ENCODE assay signal across 11 mouse cellular contexts in genomic region chr12:102416955-102417510, GRCm38 (mm10). TPM values are rescaled to one million over a fixed set of nuclear protein-coding genes. Genes with fewer than 3 reads are reported as not detected.
DNase-seq lines count a peak whose midpoint lies in the region; ATAC-seq and TF ChIP-seq lines count a peak whose summit lies in the region.
"Had no signal": no experiment of that assay in that cellular context is flagged by ENCODE, and none has a peak within 500 bp of the region (broad histone marks: within the 10 kb centered on the region; RNA-seq: fewer than 3 reads in every experiment).

No protein-coding gene starts in this region.

- no peaks in the 10 kb centered on the region for H3K27me3 ChIP-seq in kidney, embryonic 14.5 days (ENCODE audit: control insufficient read depth, insufficient read depth, low read length)
- no peaks in the 10 kb centered on the region for H3K27me3 ChIP-seq in liver, postnatal 0 days (ENCODE audit: insufficient read depth, low read length)

- H3K9me3 ChIP-seq in kidney, embryonic 14.5 days (ENCODE audit: control insufficient read depth, low read length): no peaks in the 10 kb centered on the region
- H3K9me3 ChIP-seq in liver, postnatal 0 days (ENCODE audit: low read length): no peaks in the 10 kb centered on the region

- H3K27ac ChIP-seq in gastrocnemius, adult 2 months: peak overlapping the region; percentile 76
- no peak overlapping the region for H3K27ac ChIP-seq in kidney, embryonic 14.5 days (ENCODE audit: low read depth, low read length)
- peak overlapping the region; percentile 18; the same call in 1 of the 2 replicates for H3K27ac ChIP-seq in cortical plate, adult 2 months (ENCODE audit: insufficient read depth, low read length)
- no peak overlapping the region for H3K27ac ChIP-seq in liver, postnatal 0 days (ENCODE audit: low read depth)

- ATAC-seq in kidney, embryonic 14.5 days (ENCODE audit: low FRiP score, low TSS enrichment): peak; percentile 6; the same call in 1 of the 2 replicates
- no peak for ATAC-seq in liver, postnatal 0 days

- H3K4me1 ChIP-seq in kidney, embryonic 14.5 days (ENCODE audit: control insufficient read depth, insufficient read depth, low read length): no peaks in the 10 kb centered on the region; the same call in 1 of the 2 replicates
- peaks cover 16% of the 10 kb centered on the region for H3K4me1 ChIP-seq in cortical plate, adult 2 months (ENCODE audit: control insufficient read depth, insufficient read depth, low read length)
- H3K4me1 ChIP-seq in liver, postnatal 0 days (ENCODE audit: insufficient read depth): peaks cover 3% of the 10 kb centered on the region

- H3K4me2 ChIP-seq in kidney, embryonic 14.5 days (replicated peaks; ENCODE audit: low read depth, low read length): no peak overlapping the region
- no peak overlapping the region for H3K4me2 ChIP-seq in liver, postnatal 0 days (ENCODE audit: low read depth, low read length)

- intact Hi-C loops in gastrocnemius, adult 2 months (cut with DNase I): no loop called here
- intact Hi-C loops in gastrocnemius, postnatal 14 days (cut with DNase I; ENCODE audit: low total_unique reads): no loop called here

- H3K36me3 ChIP-seq in kidney, embryonic 14.5 days (ENCODE audit: control insufficient read depth, insufficient read depth, low read length): no peaks in the 10 kb centered on the region
- H3K36me3 ChIP-seq in liver, postnatal 0 days (replicated peaks; ENCODE audit: insufficient read depth, low read length): 0 out of 2 replicates have a peak, but pooled peaks cover 6% of the 10 kb centered on the region

- 71% methylated on average over 7 of the region's 7 CpGs for WGBS in kidney, embryonic 14.5 days
- WGBS in liver, postnatal 0 days (ENCODE audit: insufficient replicate concordance): 74% methylated on average over 7 of the region's 7 CpGs

- H3K4me3 ChIP-seq in gastrocnemius, adult 2 months: no peak overlapping the region
- no peak overlapping the region for H3K4me3 ChIP-seq in kidney, embryonic 14.5 days (ENCODE audit: low read length)
- no peak overlapping the region for H3K4me3 ChIP-seq in cortical plate, adult 2 months (ENCODE audit: insufficient read depth, low read length)
- no peak overlapping the region for H3K4me3 ChIP-seq in liver, postnatal 0 days (ENCODE audit: low read depth, low read length)

- no peak for TF ChIP-seq EP300 in liver, postnatal 0 days (IDR thresholded peaks at IDR 0.05; ENCODE audit: low read depth)

- no peak for TF ChIP-seq CTCF in gastrocnemius, adult 2 months (IDR thresholded peaks at IDR 0.05)
- no peak for TF ChIP-seq CTCF in cortical plate, adult 2 months (IDR thresholded peaks at IDR 0.05; ENCODE audit: extremely low read depth, insufficient read depth, low read length)
- no peak for TF ChIP-seq CTCF in liver, postnatal 0 days (IDR thresholded peaks at IDR 0.05; ENCODE audit: low read depth)

- DNase-seq in gastrocnemius, adult 2 months: no peak
- DNase-seq in gastrocnemius, postnatal 14 days: no peak
- DNase-seq in kidney, adult 11 months: no peak
- DNase-seq in kidney, postnatal 10 days: peak; percentile 36
- no peak for DNase-seq in liver, postnatal 0 days
- no peak for DNase-seq in thymus, postnatal 36 days
- DNase-seq: B cell, adult 2 months; spleen, adult 18-20 months; thymus, adult 18-20 months had no signal

- no peak overlapping the region for H3K9ac ChIP-seq in kidney, embryonic 14.5 days (ENCODE audit: low read depth, low read length)
- H3K9ac ChIP-seq in liver, postnatal 0 days (replicated peaks): no peak overlapping the region

- TF ChIP-seq POLR2A in cortical plate, adult 2 months (IDR thresholded peaks at IDR 0.05; ENCODE audit: extremely low read depth, insufficient read depth, low read length): no peak

RNA-seq across cellular contexts. Expression of gene Lgmn, which starts 22.6 kb away (rescaled TPM):
- total RNA-seq in gastrocnemius, adult 2 months (2021): 10 to 100 TPM; 21.1 to 30.2 TPM
- total RNA-seq in gastrocnemius, postnatal 14 days (2021): 10 to 100 TPM; 51.2 to 64.3 TPM
- polyA plus RNA-seq in kidney, embryonic 14.5 days (2014; fragmentation: Nextera tagmentation; extraction: Ambion mirVana): 79.0 and 95.4 TPM in 2 replicates
- polyA plus RNA-seq in cortical plate, adult 2 months (2012; rRNA removed): 121 and 132 TPM in 2 replicates
- polyA plus RNA-seq in liver, postnatal 0 days (2015; fragmentation: Nextera tagmentation; extraction: Ambion mirVana): 140 and 142 TPM in 2 replicates

RNA-seq across cellular contexts. Expression of gene Golga5, which starts 51.9 kb away (rescaled TPM):
- 10 to 100 TPM; 30.0 to 31.2 TPM for total RNA-seq in gastrocnemius, adult 2 months (2021)
- total RNA-seq in gastrocnemius, postnatal 14 days (2021): 10 to 100 TPM; 19.8 to 23.2 TPM
- 23.3 and 39.3 TPM in 2 replicates for polyA plus RNA-seq in kidney, embryonic 14.5 days (2014; fragmentation: Nextera tagmentation; extraction: Ambion mirVana)
- 23.4 and 25.1 TPM in 2 replicates for polyA plus RNA-seq in cortical plate, adult 2 months (2012; rRNA removed)
- polyA plus RNA-seq in liver, postnatal 0 days (2015; fragmentation: Nextera tagmentation; extraction: Ambion mirVana): 16.5 and 16.7 TPM in 2 replicates

Comparison
In these comparisons a context has a peak if more than half of its experiments do, and no peak if none do; other contexts are left out.
1. H3K27ac ChIP-seq: peak in gastrocnemius, adult 2 months (single experiment) and cortical plate, adult 2 months (single experiment); none in kidney, embryonic 14.5 days (single experiment) and liver, postnatal 0 days (single experiment).